Mouse (Mus musculus) right cerebral cortex, adult 18-20 months (tissue): ENCODE measurements around the gene Chaf1a.
"Not testable (repeated sequence)": the region's sequence is repeated elsewhere in the genome, so short reads cannot be mapped to it uniquely, and the experiment has no call there.

ENCODE experiments used
- DNase-seq: peaks from one replicate; pipeline ENCODE4 v3.0.0; 2022; ENCODE audit warnings: mixed read lengths

Gene Chaf1a

GRCm38 (mm10) chr17:56092794-56093193 is 52.6 kb downstream of the Chaf1a start:
- no peak for DNase-seq

DNA sequence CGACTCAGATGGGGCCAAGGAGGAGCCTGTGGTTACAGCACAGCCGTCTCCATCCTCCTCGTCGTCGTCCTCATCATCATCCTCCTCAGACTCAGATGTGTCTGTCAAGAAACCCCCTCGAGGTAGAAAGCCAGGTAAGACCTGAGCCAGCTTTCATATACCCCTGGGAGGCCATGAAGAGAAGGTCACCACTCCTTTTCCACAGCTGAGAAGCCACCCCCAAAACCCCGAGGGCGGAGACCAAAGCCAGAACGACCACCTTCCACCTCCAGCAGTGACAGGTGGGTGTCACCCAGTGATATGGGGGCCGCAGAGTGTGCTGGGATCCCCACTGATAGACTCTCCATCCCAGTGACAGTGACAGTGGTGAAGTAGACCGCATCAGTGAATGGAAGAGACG is 56.6 kb downstream of the Chaf1a start:
- DNase-seq: no peak

GRCm38 (mm10) chr17:56098180-56098579 is 57.9 kb downstream of the Chaf1a start:
- DNase-seq: no peak

- no peak for DNase-seq
Measured at GRCm38 (mm10) chr17:56098711-56099572, 58.7 kb downstream of the Chaf1a start.

GRCm38 (mm10) chr17:56100811-56101210 is 60.6 kb downstream of the Chaf1a start:
- no peak for DNase-seq

DNA sequence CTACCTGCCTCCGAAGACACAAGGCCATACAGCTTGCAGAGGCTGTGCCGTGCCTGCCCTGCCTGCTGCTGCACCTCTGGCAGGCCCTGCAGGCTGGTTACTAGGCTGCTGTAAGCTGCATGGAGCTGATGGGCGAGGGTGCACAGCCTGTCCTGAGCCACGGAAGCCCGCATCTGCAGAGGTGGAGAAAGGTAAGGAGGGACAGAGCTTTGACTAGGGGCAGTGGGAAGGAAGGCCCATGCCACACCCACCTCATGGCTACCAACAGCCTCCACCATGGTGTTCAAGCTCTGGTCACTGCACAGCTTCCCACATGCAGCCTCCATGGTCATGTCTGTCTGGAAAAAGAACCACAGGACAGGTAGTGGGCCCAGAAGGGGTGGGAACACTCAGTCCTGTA is 61.9 kb downstream of the Chaf1a start:
- no peak for DNase-seq

- no peak for DNase-seq
Measured at GRCm38 (mm10) chr17:56102927-56103326, 62.7 kb downstream of the Chaf1a start.

DNA sequence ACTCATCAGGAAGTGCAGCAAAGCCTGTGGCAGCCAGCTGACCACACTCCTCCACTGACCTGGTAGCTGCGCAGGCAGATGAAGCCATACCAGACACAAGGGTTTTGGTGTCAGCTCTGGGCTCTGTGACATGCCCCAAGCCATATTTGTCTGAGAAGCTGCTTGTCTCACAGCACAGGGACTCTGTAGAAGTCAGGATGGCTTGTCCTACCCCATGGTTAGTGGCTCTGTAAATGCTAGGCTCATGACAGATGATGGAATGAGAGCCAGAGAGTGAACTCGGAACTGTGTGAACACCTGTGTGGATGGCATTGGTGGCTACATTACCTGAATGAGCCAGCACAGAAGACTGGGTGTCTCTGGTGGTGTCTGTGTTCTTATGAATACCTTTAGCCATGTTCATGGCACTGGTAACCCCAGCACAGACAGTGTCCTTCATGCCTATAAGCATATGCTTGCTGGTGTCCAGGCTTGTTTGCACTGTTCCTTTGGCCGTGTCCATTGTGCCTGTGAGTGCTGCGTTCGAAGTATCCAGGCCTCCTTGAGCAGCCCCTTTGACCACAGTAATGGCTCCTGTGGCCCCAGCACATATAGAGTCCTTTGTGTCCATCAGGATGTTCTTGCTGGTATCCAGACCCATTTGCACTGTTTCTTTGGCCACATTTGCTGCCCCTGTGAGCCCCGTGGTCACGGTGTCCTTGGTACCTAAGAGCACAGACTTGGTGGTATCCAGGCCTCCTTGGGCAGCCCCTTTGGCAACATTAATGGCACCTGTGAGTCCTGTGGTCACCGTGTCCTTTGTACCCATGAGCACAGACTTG is 63.4 kb downstream of the Chaf1a start:
- DNase-seq: no peak

GRCm38 (mm10) chr17:56104821-56105220 is 64.6 kb downstream of the Chaf1a start:
- DNase-seq: not testable (repeated sequence)

DNA sequence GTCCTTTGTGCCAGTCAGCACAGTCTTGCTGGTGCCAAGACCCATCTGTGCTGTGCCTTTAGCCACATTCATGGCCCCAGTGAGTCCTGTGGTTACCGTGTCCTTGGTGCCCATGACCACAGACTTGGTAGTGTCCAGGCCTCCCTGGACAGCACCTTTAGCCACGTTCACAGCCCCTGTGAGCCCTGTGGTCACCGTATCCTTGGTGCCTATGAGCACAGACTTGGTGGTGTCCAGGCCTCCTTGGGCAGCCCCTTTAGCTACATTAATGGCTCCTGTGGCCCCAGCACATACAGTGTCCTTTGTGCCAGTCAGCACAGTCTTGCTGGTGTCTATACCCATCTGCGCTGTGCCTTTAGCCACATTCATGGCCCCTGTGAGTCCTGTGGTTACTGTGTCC is 66.2 kb downstream of the Chaf1a start:
- DNase-seq: not testable (repeated sequence)

- no peak for DNase-seq
Measured at GRCm38 (mm10) chr17:56106981-56107380, 66.7 kb downstream of the Chaf1a start.

GRCm38 (mm10) chr17:56107736-56108135 is 67.5 kb downstream of the Chaf1a start:
- DNase-seq: no peak

- peak; percentile 85 for DNase-seq
Measured at GRCm38 (mm10) chr17:56108334-56109044, 68.2 kb downstream of the Chaf1a start.

- DNase-seq: no peak
Measured at GRCm38 (mm10) chr17:56109219-56110051, 69.2 kb downstream of the Chaf1a start, which contains the start of gene Plin4. Plin4 (minus strand) TSS chr17:56109803.

DNA sequence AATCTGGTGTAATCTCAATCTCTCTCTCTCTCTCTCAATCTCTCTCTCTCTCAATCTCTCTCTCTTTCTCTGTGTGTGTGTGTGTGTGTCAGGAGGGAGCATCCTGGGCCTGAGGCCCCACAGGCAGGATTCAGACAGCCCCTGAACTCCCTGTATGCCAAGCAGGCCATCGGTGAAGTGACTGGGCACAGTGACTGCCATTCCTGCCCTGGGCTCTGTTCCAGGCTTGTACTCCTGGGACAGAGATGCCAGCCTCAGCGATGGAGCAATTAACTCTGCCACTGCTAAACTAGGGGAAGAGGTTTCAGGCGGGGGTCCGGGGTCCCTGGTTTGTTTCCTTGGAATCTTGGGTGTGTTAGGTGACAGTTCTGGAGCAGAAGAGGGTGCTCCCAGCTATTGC is 70.3 kb downstream of the Chaf1a start:
- DNase-seq: no peak

GRCm38 (mm10) chr17:56111021-56111420 is 70.8 kb downstream of the Chaf1a start:
- no peak for DNase-seq

GRCm38 (mm10) chr17:56111864-56112263 is 71.6 kb downstream of the Chaf1a start:
- peak; percentile 58 for DNase-seq

DNA sequence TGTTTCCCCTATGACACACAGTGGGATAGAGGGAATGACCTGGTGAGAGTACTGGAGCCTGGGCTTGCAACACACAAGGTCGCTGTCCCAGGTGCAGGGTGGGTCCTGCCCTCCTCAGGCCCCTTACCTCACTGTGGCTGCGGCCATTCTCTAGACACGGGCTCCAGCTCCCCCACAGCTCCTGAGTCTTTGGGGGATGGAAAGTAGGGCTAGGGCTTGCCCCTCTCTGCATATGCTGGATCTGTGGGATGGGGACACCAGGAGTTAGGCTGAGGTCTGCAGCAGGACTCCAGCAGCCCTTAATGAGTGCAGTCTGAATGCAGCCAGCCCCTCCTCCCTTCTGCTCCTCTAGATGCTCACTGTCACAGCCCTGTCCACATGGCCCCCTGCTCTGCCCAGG is 72.5 kb downstream of the Chaf1a start:
- no peak for DNase-seq

DNA sequence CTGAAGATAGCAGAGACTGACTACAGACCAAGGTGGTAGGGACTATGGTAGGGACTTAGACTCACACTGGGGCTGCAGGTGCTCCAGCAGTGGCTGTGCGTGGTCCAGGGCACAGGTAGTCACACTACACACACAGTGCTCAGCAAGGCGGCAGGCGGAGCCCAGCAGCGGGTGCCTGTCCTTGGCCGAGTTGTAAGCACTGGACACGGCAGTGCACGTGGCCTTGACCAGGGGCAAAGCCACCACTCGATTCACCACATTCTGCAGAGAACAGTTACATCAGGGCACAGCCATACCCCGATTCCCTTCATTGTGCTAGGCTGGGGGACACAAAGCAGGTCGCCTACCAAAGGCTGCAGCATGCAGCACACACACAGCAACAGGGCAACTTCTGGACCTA is 76.0 kb downstream of the Chaf1a start:
- DNase-seq: no peak

DNA sequence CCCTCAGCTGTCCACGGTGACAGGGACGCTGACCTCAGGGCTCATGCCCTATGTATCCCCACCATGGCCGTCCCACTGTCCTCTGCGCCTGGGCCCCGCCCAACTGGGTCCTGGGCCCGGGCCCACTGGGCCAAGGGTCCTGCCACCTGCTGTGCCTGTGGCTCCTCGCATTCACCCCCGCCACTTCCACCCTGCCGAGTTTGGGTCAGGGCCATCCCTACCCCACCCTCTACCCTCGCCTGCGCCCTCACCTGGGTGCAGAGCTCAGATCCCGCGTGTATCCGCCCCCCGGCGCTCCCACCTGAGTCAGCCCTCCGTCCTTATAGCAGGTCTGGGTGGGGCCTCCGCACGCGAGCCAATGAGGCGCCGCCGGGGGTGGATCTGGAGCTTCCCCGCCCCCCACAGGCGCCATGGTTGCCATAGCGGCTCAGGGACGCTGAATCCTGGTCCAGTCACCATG is 77.0 kb downstream of the Chaf1a start, which contains the start of gene Plin5:
Gene Plin5, minus strand, starts transcription at position 346 of the 460 bp plus-strand sequence.
- DNase-seq: peak; percentile 61

- no peak for DNase-seq
Measured at GRCm38 (mm10) chr17:56119431-56119830, 79.2 kb downstream of the Chaf1a start.
